Mouse (Mus musculus) myocyte (in vitro differentiated cells): ENCODE data around the gene Mat1a. TPM values are rescaled to one million over a fixed set of nuclear protein-coding genes. Genes with fewer than 3 reads are reported as not detected.

Experiments used
- H3K27me3 ChIP-seq: one replicate; pipeline ENCODE4 v1.6.1; 2011; ENCODE audit not compliant: control insufficient read depth, insufficient read depth, insufficient read length
- H3K36me3 ChIP-seq: one replicate; pipeline ENCODE4 v1.6.1; 2011; ENCODE audit not compliant: control insufficient read depth, insufficient read depth
- H3K4me2 ChIP-seq: one replicate; pipeline ENCODE4 v1.6.1; 2011; ENCODE audit warnings: low read depth, control low read depth
- H3K4me3 ChIP-seq: one replicate; pipeline ENCODE4 v1.5.1; 2011; ENCODE audit warnings: mild to moderate bottlenecking, control low read depth, moderate library complexity
- H3K79me2 ChIP-seq: one replicate; pipeline ENCODE4 v1.6.1; 2011; ENCODE audit not compliant: control insufficient read depth, insufficient read depth
- H3ac ChIP-seq: one replicate; pipeline ENCODE4 v1.6.1; 2011; ENCODE audit not compliant: control insufficient read depth, insufficient read length
- CEBPB ChIP-seq: IDR thresholded peaks from 2 replicates; pipeline ENCODE4 v1.6.1; 2011; ENCODE audit warnings: mild to moderate bottlenecking, moderate library complexity; ENCODE audit not compliant: poor library complexity, insufficient read depth, severe bottlenecking
- E2F4 ChIP-seq: IDR thresholded peaks from one replicate; pipeline ENCODE4 v1.6.1; 2011; ENCODE audit warnings: mild to moderate bottlenecking, control low read depth, moderate library complexity; ENCODE audit not compliant: insufficient read depth
- MAX ChIP-seq: IDR thresholded peaks from one replicate; pipeline ENCODE4 v1.6.1; 2011; ENCODE audit warnings: low read depth, mild to moderate bottlenecking, control low read depth
- MYOD1 ChIP-seq, 3 experiments: IDR thresholded peaks; one replicate each; pipeline ENCODE4 v1.6.1; 2011; ENCODE audit warnings: control low read depth in 2 of 3, low read depth in 2 of 3, mild to moderate bottlenecking in 2 of 3, moderate library complexity in 1 of 3; ENCODE audit not compliant: insufficient read length in 2 of 3, control insufficient read depth in 1 of 3
- MYOG ChIP-seq, 3 experiments: IDR thresholded peaks; one replicate each; pipeline ENCODE4 v1.6.1; 2011; ENCODE audit warnings: control low read depth in 2 of 3, low read depth in 2 of 3, mild to moderate bottlenecking in 2 of 3; ENCODE audit not compliant: insufficient read length in 2 of 3, control insufficient read depth in 1 of 3, insufficient read depth in 1 of 3
- POLR2A ChIP-seq: IDR thresholded peaks from one replicate; pipeline ENCODE4 v1.6.1; 2011; ENCODE audit warnings: low read depth, mild to moderate bottlenecking, control low read depth, moderate library complexity; ENCODE audit not compliant: insufficient read length
- POLR2AphosphoS2 ChIP-seq: IDR thresholded peaks from one replicate; pipeline ENCODE4 v1.6.1; 2011; ENCODE audit warnings: low read depth, control low read depth; ENCODE audit not compliant: insufficient read length
- REST ChIP-seq: IDR thresholded peaks from one replicate; pipeline ENCODE4 v1.6.1; 2011; ENCODE audit warnings: mild to moderate bottlenecking, control low read depth, moderate library complexity; ENCODE audit not compliant: insufficient read depth, insufficient read length
- SRF ChIP-seq: IDR thresholded peaks from one replicate; pipeline ENCODE4 v1.6.1; 2011; ENCODE audit warnings: low read depth; ENCODE audit not compliant: control insufficient read depth, insufficient read length
- TCF12 ChIP-seq: IDR thresholded peaks from one replicate; pipeline ENCODE4 v1.6.1; 2011; ENCODE audit warnings: mild to moderate bottlenecking, control low read depth; ENCODE audit not compliant: poor library complexity, insufficient read depth, severe bottlenecking
- TCF3 ChIP-seq: IDR thresholded peaks from one replicate; pipeline ENCODE4 v1.6.1; 2011; ENCODE audit warnings: low read depth, control low read depth; ENCODE audit not compliant: insufficient read length
- USF1 ChIP-seq: IDR thresholded peaks from one replicate; pipeline ENCODE4 v1.6.1; 2011; ENCODE audit warnings: low read depth, mild to moderate bottlenecking, control low read depth, moderate library complexity
- polyA plus RNA-seq: library from polyadenylated mRNA; unstranded; fragments of >200 nt; fragmentation: generic; extraction: Trizol; gene quantifications from one replicate; pipeline ENCODE4 v1.2.1, GENCODE M21; 2012; ENCODE audit warnings: missing spikeins

Mat1a gene
- polyA plus RNA-seq, 1 experiment: not detected

DNA sequence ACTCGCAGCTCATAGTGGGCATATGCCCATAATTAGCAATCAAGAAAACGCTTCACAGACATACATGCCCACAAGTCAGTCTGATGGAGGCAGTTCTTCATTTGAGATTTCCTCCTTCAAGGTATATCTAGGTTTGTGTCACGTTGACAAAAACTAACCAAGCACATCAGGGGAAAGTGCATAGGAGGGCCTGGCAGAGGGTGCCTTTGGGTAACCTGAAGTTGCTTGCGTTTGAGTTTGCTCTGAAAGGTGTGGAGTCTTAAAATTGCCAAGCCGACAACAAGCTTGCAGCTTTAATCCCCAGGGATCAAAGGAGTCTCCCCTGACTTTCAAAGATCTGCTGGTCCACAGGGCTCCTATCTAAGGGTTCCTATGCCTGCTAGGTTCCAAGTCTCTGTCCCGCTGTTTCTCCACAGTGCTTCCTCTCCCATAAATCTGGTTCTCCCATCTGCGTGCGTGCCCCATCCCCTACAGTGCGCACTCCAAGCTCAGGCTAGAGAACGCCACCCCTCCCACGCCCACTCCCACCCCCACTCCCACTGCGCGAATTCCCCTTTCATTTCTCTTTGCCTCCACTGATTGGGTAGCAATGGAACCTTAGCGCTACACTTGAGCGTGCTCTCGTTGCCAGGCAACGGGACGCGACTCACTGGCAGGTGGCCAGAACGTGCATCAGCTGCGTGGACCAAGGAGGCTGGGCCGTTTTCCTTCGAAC, 32.4 kb upstream of the Mat1a start, which contains the start of gene Dydc1:
TSS of gene Dydc1 (plus strand) at position 683 of the 715 bp plus-strand sequence.
- no peak within 1 kb of the TSS for H3ac ChIP-seq

DNA sequence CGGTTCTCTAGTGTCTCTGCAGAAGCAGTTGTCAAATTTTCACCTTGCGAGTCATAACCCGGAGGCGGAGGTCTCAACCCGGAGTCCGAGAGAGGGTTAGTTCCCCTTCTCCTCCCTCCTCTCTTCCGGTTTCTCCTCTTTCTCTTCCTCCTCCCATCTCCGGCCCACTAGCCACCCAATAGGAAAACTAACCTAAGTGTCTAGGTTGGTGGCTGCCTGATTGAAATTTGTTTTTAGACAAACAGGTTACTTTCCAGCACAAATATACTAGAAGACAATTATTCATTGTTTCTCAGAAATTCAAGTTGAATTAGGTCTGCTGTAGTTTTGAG, 31.9 kb upstream of the Mat1a start:
- Histone ChIP-seq H3K4me2 (peak overlapping the region; percentile 2), H3K36me3 (no peaks in the 10 kb centered on the region), H3K4me3 (no peak overlapping the region), H3K79me2 (no peaks in the 10 kb centered on the region), H3ac (no peak overlapping the region), H3K27me3 (no peaks in the 10 kb centered on the region)
- TF ChIP-seq MAX (no peak), SRF (no peak), TCF3 (no peak), USF1 (no peak), POLR2A (no peak), MYOG (IDR thresholded peaks at IDR 0.05; ENCODE audit: control insufficient read depth in 1 of 3, insufficient read depth in 1 of 3, insufficient read length in 2 of 3, low read depth in 2 of 3) (no peak), POLR2AphosphoS2 (no peak), MYOD1 (IDR thresholded peaks at IDR 0.05; ENCODE audit: control insufficient read depth in 1 of 3, insufficient read length in 2 of 3, low read depth in 2 of 3) (no peak), TCF12 (no peak), CEBPB (no peak), E2F4 (no peak), REST (no peak)

More for the DNA sequence above, 32.4 kb upstream of the Mat1a start, which contains the start of gene Dydc1:
- H3K79me2 ChIP-seq: no peaks in the 10 kb centered on the region
- no peak within 1 kb of the TSS for H3K4me3 ChIP-seq
- H3K27me3 ChIP-seq: no peaks in the 10 kb centered on the region
- H3K4me2 ChIP-seq: peak within 1 kb of the TSS; percentile 2
- TF ChIP-seq SRF (no peak), TCF3 (no peak), TCF12 (no peak), CEBPB (no peak), POLR2AphosphoS2 (no peak)
- H3K36me3 ChIP-seq: no peaks in the 10 kb centered on the region

DNA sequence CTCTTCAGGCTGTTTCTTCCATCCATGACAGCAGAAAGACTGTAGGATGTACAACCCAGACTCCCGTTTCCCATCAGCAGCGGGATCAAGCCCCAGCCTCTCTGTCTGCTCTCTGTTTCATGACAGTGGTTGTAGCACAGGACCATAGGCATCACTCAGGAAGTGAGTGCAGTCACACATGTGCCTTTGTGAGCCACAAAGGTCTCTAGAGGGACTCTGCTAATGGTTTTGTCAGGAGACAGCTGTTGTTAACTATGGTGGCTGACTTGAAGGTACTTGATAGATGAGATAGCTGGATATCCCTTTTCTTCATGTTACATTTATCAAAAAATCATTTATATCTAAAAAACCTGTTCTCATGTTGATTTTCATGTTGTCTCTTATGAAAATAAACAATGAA, 22.4 kb upstream of the Mat1a start:
- no peak overlapping the region for H3K4me3 ChIP-seq
- H3K27me3 ChIP-seq: no peaks in the 10 kb centered on the region
- no peaks in the 10 kb centered on the region for H3K79me2 ChIP-seq
- no peak for TF ChIP-seq MYOD1 (IDR thresholded peaks at IDR 0.05; ENCODE audit: control insufficient read depth in 1 of 3, insufficient read length in 2 of 3, low read depth in 2 of 3)
- no peak for TF ChIP-seq TCF12
- TF ChIP-seq MYOG (IDR thresholded peaks at IDR 0.05; ENCODE audit: control insufficient read depth in 1 of 3, insufficient read depth in 1 of 3, insufficient read length in 2 of 3, low read depth in 2 of 3): no peak
- TF ChIP-seq REST: no peak
- no peak for TF ChIP-seq TCF3
- TF ChIP-seq USF1: no peak
- TF ChIP-seq CEBPB: no peak
- no peak for TF ChIP-seq SRF
- no peak for TF ChIP-seq MAX
- no peak for TF ChIP-seq E2F4
- no peak for TF ChIP-seq POLR2A
- no peak for TF ChIP-seq POLR2AphosphoS2
- H3K4me2 ChIP-seq: no peak overlapping the region
- H3K36me3 ChIP-seq: no peaks in the 10 kb centered on the region
- no peak overlapping the region for H3ac ChIP-seq

DNA sequence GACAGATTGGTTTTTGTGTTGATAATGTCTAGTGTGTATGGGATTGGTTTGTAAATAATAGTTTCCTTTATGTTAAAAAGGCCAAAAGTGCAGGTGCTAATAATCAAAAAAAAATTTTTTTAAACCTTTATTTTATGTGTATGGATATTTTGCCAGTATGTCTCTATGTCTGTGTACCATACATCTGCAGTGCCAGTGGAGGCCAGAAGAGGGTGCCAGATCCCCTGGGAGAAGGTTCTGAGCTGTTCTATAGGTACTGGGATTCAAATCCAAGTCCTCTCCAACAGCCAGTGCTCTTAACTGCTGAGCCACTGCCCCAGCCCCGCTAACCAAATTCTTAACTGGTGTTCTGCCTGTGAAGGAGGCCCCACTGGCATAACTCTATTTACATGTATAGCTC, 17.3 kb upstream of the Mat1a start:
- Histone ChIP-seq H3K79me2 (no peaks in the 10 kb centered on the region), H3K4me3 (no peak overlapping the region), H3K36me3 (no peaks in the 10 kb centered on the region), H3K4me2 (no peak overlapping the region), H3K27me3 (no peaks in the 10 kb centered on the region), H3ac (no peak overlapping the region)
- TF ChIP-seq REST: no peak
- no peak for TF ChIP-seq E2F4
- no peak for TF ChIP-seq TCF12
- no peak for TF ChIP-seq SRF

DNA sequence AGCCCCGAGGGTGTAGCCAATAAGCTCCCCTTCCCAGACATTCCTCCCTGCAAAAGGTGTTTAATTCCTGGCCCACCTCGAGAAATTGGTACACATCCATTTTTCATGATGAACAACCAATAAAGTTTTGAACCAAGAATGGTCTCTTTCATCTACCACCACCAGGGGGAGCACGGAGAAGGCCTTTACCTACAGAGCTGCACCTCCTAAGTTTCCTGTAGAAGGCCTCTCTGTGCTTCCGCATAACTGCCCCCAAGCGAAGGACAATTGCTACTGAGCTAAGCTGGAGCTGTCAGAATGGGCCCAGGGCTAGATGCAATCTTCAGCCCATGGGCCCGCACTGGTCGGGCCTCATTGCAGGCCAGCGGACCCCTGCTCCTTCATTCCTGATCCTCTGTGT, 14.1 kb upstream of the Mat1a start:
- TF ChIP-seq TCF3 (no peak), CEBPB (no peak), POLR2A (no peak), E2F4 (no peak), USF1 (no peak), SRF (no peak), REST (no peak), MAX (no peak), MYOG (IDR thresholded peaks at IDR 0.05; ENCODE audit: control insufficient read depth in 1 of 3, insufficient read depth in 1 of 3, insufficient read length in 2 of 3, low read depth in 2 of 3) (no peak), TCF12 (no peak), POLR2AphosphoS2 (no peak), MYOD1 (IDR thresholded peaks at IDR 0.05; ENCODE audit: control insufficient read depth in 1 of 3, insufficient read length in 2 of 3, low read depth in 2 of 3) (no peak)

More for the DNA sequence above, 14.1 kb upstream of the Mat1a start:
- Histone ChIP-seq H3K79me2 (no peaks in the 10 kb centered on the region), H3K4me3 (no peak overlapping the region), H3K36me3 (no peaks in the 10 kb centered on the region), H3K27me3 (no peaks in the 10 kb centered on the region), H3ac (no peak overlapping the region), H3K4me2 (no peak overlapping the region)
